Mouse (Mus musculus): ENCODE measurements around the gene Gpr157. TPM values are rescaled to one million over a fixed set of nuclear protein-coding genes. Genes with fewer than 3 reads are reported as not detected.

The Gpr157 gene
- polyA plus RNA-seq, 1 experiment from 2014 or later: 0.55 TPM

DNA sequence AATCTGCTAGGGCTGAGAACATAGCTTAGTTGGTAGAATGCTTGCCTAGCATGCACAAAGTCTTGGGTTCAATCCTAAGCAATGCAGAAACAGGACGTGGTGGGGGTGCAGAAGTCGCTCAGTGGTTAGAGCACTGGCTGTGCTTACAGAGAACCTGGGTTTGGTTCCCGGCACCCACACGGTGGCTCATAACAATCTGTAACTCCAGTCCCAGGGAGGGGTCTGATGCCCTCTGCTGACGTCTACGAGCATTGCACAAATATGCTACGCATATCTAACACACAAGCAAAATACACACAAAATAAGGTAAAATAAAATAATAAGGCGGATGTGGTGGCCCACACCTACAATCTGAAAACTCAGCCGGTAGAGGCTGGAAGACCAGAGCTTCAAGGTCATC is 43.6 kb upstream of the Gpr157 start:
- no peak overlapping the region for H3K9ac ChIP-seq (ENCODE audit: low read length)
- peaks cover 2% of the 10 kb centered on the region; the same call in 1 of the 2 replicates for H3K27me3 ChIP-seq (ENCODE audit: control insufficient read depth, insufficient read depth, low read length)
- no peaks in the 10 kb centered on the region for H3K9me3 ChIP-seq (ENCODE audit: control insufficient read depth, low read length)
- H3K4me2 ChIP-seq (replicated peaks; ENCODE audit: low read depth): no peak overlapping the region
- no peak overlapping the region for H3K4me3 ChIP-seq (ENCODE audit: low read depth, low read length)
- no peaks in the 10 kb centered on the region for H3K36me3 ChIP-seq (ENCODE audit: control insufficient read depth, insufficient read depth, low read length)
- WGBS: 93% methylated on average over 9 of the region's 9 CpGs
- ATAC-seq (ENCODE audit: low FRiP score, low TSS enrichment): no peak
- H3K4me1 ChIP-seq (replicated peaks; ENCODE audit: control insufficient read depth, insufficient read depth): no peaks in the 10 kb centered on the region; the same call in 1 of the 2 replicates
- DNase-seq (ENCODE audit: low spot score): no peak
- 0 out of 2 replicates have a peak, but pooled peaks have one; percentile 19 for TF ChIP-seq CTCF (IDR thresholded peaks at IDR 0.05; ENCODE audit: low read depth)
- TF ChIP-seq EP300 (optimal IDR thresholded peaks at IDR 0.05): no peak
- H3K27ac ChIP-seq (replicated peaks): no peak overlapping the region

DNA sequence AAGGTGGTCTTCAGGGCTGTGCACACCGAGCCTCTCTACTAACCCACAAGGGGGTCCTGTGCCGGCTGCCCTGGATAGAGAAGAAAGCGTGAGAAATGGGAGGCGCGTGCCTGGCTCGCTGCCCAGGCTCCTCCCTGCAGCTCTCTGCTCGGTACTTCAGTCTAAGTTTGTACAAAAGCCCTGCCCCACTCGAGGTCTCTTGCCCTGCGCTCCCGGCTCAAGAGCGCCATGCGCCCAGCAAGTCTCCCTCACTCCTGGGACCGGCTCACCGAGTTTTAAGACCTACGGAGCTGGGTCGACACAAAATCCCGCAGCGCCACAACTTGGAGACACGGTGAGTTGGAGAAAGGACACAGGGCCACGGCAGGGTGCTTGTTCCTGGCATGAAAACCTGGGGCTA is 39.1 kb upstream of the Gpr157 start:
- H3K4me3 ChIP-seq (ENCODE audit: low read depth, low read length): peak overlapping the region; percentile 52
- H3K9ac ChIP-seq (ENCODE audit: low read length): peak overlapping the region; percentile 68

DNA sequence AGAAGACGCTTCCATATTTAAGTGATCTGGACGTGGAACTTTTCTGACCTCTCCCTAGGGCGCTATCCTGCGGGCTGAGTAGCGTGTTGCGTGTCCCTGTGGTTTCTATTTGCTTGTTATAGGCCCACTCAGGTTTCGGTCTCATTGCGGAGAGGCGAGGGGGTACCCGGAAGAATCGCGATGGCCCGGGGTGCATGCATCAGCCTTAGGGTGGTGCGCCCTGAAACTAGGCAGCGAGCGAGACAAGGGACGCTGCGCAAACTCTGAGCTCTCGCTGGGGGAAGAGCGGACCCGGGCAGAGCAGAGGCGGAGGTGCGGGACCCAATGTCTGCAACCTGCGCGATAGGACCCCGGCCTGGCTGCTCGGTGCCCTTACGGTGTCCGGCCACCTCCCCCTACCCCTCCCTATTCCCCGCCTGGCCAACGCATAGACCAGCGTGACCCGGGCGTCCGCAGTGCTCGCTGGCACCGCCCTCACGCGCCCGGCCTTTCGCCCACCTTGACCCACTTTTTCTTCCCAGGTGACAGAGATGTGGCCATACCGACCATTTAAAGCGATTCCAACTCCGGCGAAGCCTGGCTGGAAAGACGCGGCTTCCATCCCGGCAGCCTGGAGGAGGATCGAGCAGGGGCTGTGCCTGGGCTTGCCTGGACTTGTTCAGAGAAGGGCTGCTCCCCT is 38.5 kb upstream of the Gpr157 start:
- Histone ChIP-seq H3K4me2 (replicated peaks; ENCODE audit: low read depth) (peak overlapping the region; percentile 95), H3K9me3 (ENCODE audit: control insufficient read depth, low read length) (no peaks in the 10 kb centered on the region), H3K4me1 (replicated peaks; ENCODE audit: control insufficient read depth, insufficient read depth) (no peaks in the 10 kb centered on the region; the same call in 1 of the 2 replicates), H3K27me3 (ENCODE audit: control insufficient read depth, insufficient read depth, low read length) (peaks cover 2% of the 10 kb centered on the region; the same call in 1 of the 2 replicates), H3K27ac (replicated peaks) (peak overlapping the region; percentile 58), H3K36me3 (ENCODE audit: control insufficient read depth, insufficient read depth, low read length) (no peaks in the 10 kb centered on the region), H3K4me3 (ENCODE audit: low read depth, low read length) (peak overlapping the region; percentile 52), H3K9ac (ENCODE audit: low read length) (peak overlapping the region; percentile 68)
- no peak for TF ChIP-seq CTCF (IDR thresholded peaks at IDR 0.05; ENCODE audit: low read depth)
- under 1% methylated on average over 47 of the region's 49 CpGs for WGBS
- DNase-seq (ENCODE audit: low spot score): peak; percentile 48
- ATAC-seq (ENCODE audit: low FRiP score, low TSS enrichment): peak; percentile 45

More for the DNA sequence above, 39.1 kb upstream of the Gpr157 start:
- DNase-seq (ENCODE audit: low spot score) (peak; percentile 75), ATAC-seq (ENCODE audit: low FRiP score, low TSS enrichment) (peak; percentile 74)
- no peak for TF ChIP-seq EP300 (optimal IDR thresholded peaks at IDR 0.05)
- TF ChIP-seq CTCF (IDR thresholded peaks at IDR 0.05; ENCODE audit: low read depth): no peak; the same call in 1 of the 2 replicates
- H3K36me3 ChIP-seq (ENCODE audit: control insufficient read depth, insufficient read depth, low read length): no peaks in the 10 kb centered on the region
- WGBS: 0% methylated on average over 20 of the region's 20 CpGs
- no peaks in the 10 kb centered on the region for H3K9me3 ChIP-seq (ENCODE audit: control insufficient read depth, low read length)
- H3K4me1 ChIP-seq (replicated peaks; ENCODE audit: control insufficient read depth, insufficient read depth): no peaks in the 10 kb centered on the region; the same call in 1 of the 2 replicates
- peak overlapping the region; percentile 58 for H3K27ac ChIP-seq (replicated peaks)
- H3K27me3 ChIP-seq (ENCODE audit: control insufficient read depth, insufficient read depth, low read length): peaks cover 2% of the 10 kb centered on the region; the same call in 1 of the 2 replicates
- H3K4me2 ChIP-seq (replicated peaks; ENCODE audit: low read depth): peak overlapping the region; percentile 95

DNA sequence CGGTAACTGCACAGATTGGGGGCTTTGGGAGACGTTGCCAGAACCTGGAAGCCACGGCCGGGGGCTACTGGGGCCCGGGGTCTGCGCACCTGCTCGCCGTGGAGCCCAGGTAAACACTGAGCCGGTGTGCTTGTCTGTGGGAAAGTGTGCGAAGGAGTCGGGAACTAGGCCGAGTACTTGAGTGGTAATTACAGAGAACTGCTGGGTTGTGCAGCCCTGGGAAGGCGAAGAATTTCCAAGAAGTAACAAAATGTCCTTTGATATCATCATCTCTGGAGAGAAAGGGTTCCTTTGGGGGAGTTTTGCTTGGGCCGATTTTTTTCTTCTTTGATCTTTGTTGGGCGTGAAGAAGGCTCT is 38.0 kb upstream of the Gpr157 start:
- DNase-seq (ENCODE audit: low spot score) (no peak), ATAC-seq (ENCODE audit: low FRiP score, low TSS enrichment) (0 out of 2 replicates have a peak, but pooled peaks have one; percentile 15)
- Histone ChIP-seq H3K9me3 (ENCODE audit: control insufficient read depth, low read length) (no peaks in the 10 kb centered on the region), H3K4me2 (replicated peaks; ENCODE audit: low read depth) (peak overlapping the region; percentile 95), H3K9ac (ENCODE audit: low read length) (peak overlapping the region; percentile 68), H3K27ac (replicated peaks) (no peak overlapping the region), H3K27me3 (ENCODE audit: control insufficient read depth, insufficient read depth, low read length) (peaks cover 2% of the 10 kb centered on the region; the same call in 1 of the 2 replicates), H3K36me3 (ENCODE audit: control insufficient read depth, insufficient read depth, low read length) (no peaks in the 10 kb centered on the region), H3K4me3 (ENCODE audit: low read depth, low read length) (peak overlapping the region; percentile 52), H3K4me1 (replicated peaks; ENCODE audit: control insufficient read depth, insufficient read depth) (no peaks in the 10 kb centered on the region; the same call in 1 of the 2 replicates)
- 17% methylated on average over 15 of the region's 15 CpGs for WGBS
- TF ChIP-seq CTCF (IDR thresholded peaks at IDR 0.05; ENCODE audit: low read depth) (no peak), EP300 (optimal IDR thresholded peaks at IDR 0.05) (no peak)

GRCm38 (mm10) chr4:150049564-150050226 is 37.5 kb upstream of the Gpr157 start:
- TF ChIP-seq EP300 (optimal IDR thresholded peaks at IDR 0.05) (no peak), CTCF (IDR thresholded peaks at IDR 0.05; ENCODE audit: low read depth) (peak; percentile 18; the same call in 1 of the 2 replicates)
- Histone ChIP-seq H3K27me3 (ENCODE audit: control insufficient read depth, insufficient read depth, low read length) (peaks cover 2% of the 10 kb centered on the region; the same call in 1 of the 2 replicates), H3K4me1 (replicated peaks; ENCODE audit: control insufficient read depth, insufficient read depth) (no peaks in the 10 kb centered on the region; the same call in 1 of the 2 replicates), H3K9me3 (ENCODE audit: control insufficient read depth, low read length) (no peaks in the 10 kb centered on the region), H3K4me2 (replicated peaks; ENCODE audit: low read depth) (peak overlapping the region; percentile 95), H3K9ac (ENCODE audit: low read length) (no peak overlapping the region), H3K27ac (replicated peaks) (0 out of 2 replicates have a peak overlapping the region, but pooled peaks have one; percentile 45), H3K36me3 (ENCODE audit: control insufficient read depth, insufficient read depth, low read length) (no peaks in the 10 kb centered on the region), H3K4me3 (ENCODE audit: low read depth, low read length) (no peak overlapping the region; the same call in 1 of the 2 replicates)
- DNase-seq (ENCODE audit: low spot score) (no peak), ATAC-seq (ENCODE audit: low FRiP score, low TSS enrichment) (no peak)
- 39% methylated on average over 13 of the region's 13 CpGs for WGBS

All from stomach, postnatal 0 days (tissue).